Mouse (Mus musculus) midbrain, postnatal 0 days (tissue): ENCODE results near the gene Arrb1. TPM values are rescaled to one million over a fixed set of nuclear protein-coding genes. Genes with fewer than 3 reads are reported as not detected.
A peak's percentile ranks its signal among the peaks of the same experiment; 100 is the strongest.

Experiments
- ATAC-seq: fragments of 200-750 bp; cut with Nextera tagmentation; 2 replicates; pipeline ENCODE4 v1.8.0; 2017; ENCODE audit warnings: moderate number of reproducible peaks, mild to moderate bottlenecking, moderate TSS enrichment, moderate library complexity; ENCODE audit not compliant: low FRiP score
- DNase-seq: peaks from one replicate; pipeline ENCODE4 v3.0.0-alpha.2; 2015; ENCODE audit warnings: low spot score
- H3K27ac ChIP-seq: fragments of 300-500 bp; sonication (generic); 2 replicates; pipeline ENCODE4 v1.5.1; 2014; ENCODE audit warnings: low read depth, mild to moderate bottlenecking, low read length, mixed read lengths
- H3K27me3 ChIP-seq: fragments of 300-500 bp; sonication (generic); 2 replicates; pipeline ENCODE4 v1.6.1; 2014; ENCODE audit warnings: low read length, control low read depth, mixed read lengths; ENCODE audit not compliant: insufficient read depth
- H3K36me3 ChIP-seq: fragments of 300-500 bp; sonication (generic); 2 replicates; pipeline ENCODE4 v1.6.1; 2014; ENCODE audit warnings: low read length, control low read depth, mixed read lengths; ENCODE audit not compliant: insufficient read depth
- H3K4me1 ChIP-seq: fragments of 300-500 bp; sonication (generic); 2 replicates; pipeline ENCODE4 v1.6.1; 2014; ENCODE audit warnings: mild to moderate bottlenecking, control low read depth, antibody characterized with exemption, low read length, mixed read lengths; ENCODE audit not compliant: insufficient read depth
- H3K4me2 ChIP-seq: fragments of 300-500 bp; sonication (generic); 2 replicates; pipeline ENCODE4 v1.6.1; 2014; ENCODE audit warnings: low read depth, mild to moderate bottlenecking, low read length, mixed read lengths; ENCODE audit not compliant: poor library complexity, severe bottlenecking
- H3K4me3 ChIP-seq: fragments of 300-500 bp; sonication (generic); 2 replicates; pipeline ENCODE4 v1.5.1; 2014; ENCODE audit warnings: low read depth, mild to moderate bottlenecking, low read length, moderate library complexity
- H3K9ac ChIP-seq: fragments of 300-500 bp; sonication (generic); replicated peaks from 2 replicates; pipeline ENCODE4 v1.6.1; 2014; ENCODE audit warnings: mild to moderate bottlenecking, low read length, moderate library complexity, mixed read lengths; ENCODE audit not compliant: poor library complexity, severe bottlenecking
- H3K9me3 ChIP-seq: fragments of 300-500 bp; sonication (generic); 2 replicates; pipeline ENCODE4 v1.6.1; 2016; ENCODE audit warnings: low read length, control low read depth
- CTCF ChIP-seq: IDR thresholded peaks from 2 replicates; pipeline ENCODE4 v1.5.1; 2016; ENCODE audit warnings: antibody characterized with exemption, mild to moderate bottlenecking
- WGBS: fragments of 180-500 bp; shearing (Covaris S2); extraction: QIAGEN DNeasy Blood & Tissue Kit; methylation state at CpG from one replicate; pipeline ENCODE4 v1.1.7; 2014; 5-methylcytosine and 5-hydroxymethylcytosine counted together
- polyA plus RNA-seq: library from polyadenylated mRNA; unstranded; fragments of >200 nt; fragmentation: Nextera tagmentation; extraction: Ambion mirVana; gene quantifications from 2 replicates; pipeline ENCODE4 v1.2.1, GENCODE M21; 2015
- total RNA-seq: library from RNA; depleted of rRNA; stranded (reverse); fragments of >200 nt; gene quantifications from 2 replicates; pipeline ENCODE4 v1.2.3, GENCODE M21; 2014

Gene Arrb1
- total and polyA plus RNA-seq, 2 experiments from 2014 or later, result 15.0 to 163 TPM

GRCm38 (mm10) chr7:99598722-99599121, 63.5 kb downstream of the Arrb1 start:
- DNase-seq (no peak), ATAC-seq (no peak)
- no peak overlapping the region for H3K9ac ChIP-seq
- H3K36me3 ChIP-seq, result peaks cover 85% of the 10 kb centered on the region
- H3K27me3 ChIP-seq, result no peaks in the 10 kb centered on the region
- H3K4me2 ChIP-seq, result no peak overlapping the region
- peak; percentile 52 for TF ChIP-seq CTCF
- no peak overlapping the region for H3K4me3 ChIP-seq
- 75% methylated on average over 4 of the region's 4 CpGs for WGBS
- no peaks in the 10 kb centered on the region for H3K4me1 ChIP-seq
- H3K9me3 ChIP-seq, result no peaks in the 10 kb centered on the region
- H3K27ac ChIP-seq, result no peak overlapping the region

- ATAC-seq, result no peak
- H3K27me3 ChIP-seq, result no peaks in the 10 kb centered on the region
- H3K4me1 ChIP-seq, result no peaks in the 10 kb centered on the region
- no peaks in the 10 kb centered on the region for H3K9me3 ChIP-seq
- H3K4me2 ChIP-seq, result no peak overlapping the region
- peaks cover 63% of the 10 kb centered on the region for H3K36me3 ChIP-seq
- H3K9ac ChIP-seq, result no peak overlapping the region
- 80% methylated on average over 8 of the region's 8 CpGs for WGBS
- no peak overlapping the region for H3K27ac ChIP-seq
- DNase-seq, result peak; percentile 69
- no peak for TF ChIP-seq CTCF
- no peak overlapping the region for H3K4me3 ChIP-seq
These were observed 68.8 kb downstream of the Arrb1 start for GRCm38 (mm10) chr7:99603875-99604662.

GRCm38 (mm10) chr7:99605058-99605457, 69.8 kb downstream of the Arrb1 start:
- no peaks in the 10 kb centered on the region for H3K4me1 ChIP-seq
- no peaks in the 10 kb centered on the region for H3K27me3 ChIP-seq
- no peak overlapping the region for H3K4me3 ChIP-seq
- H3K9ac ChIP-seq, result no peak overlapping the region
- peaks cover 57% of the 10 kb centered on the region for H3K36me3 ChIP-seq
- DNase-seq, result no peak
- no peak for ATAC-seq
- 97% methylated on average over 2 of the region's 2 CpGs for WGBS
- no peak overlapping the region for H3K4me2 ChIP-seq
- H3K27ac ChIP-seq, result no peak overlapping the region
- no peak for TF ChIP-seq CTCF
- no peaks in the 10 kb centered on the region for H3K9me3 ChIP-seq

GRCm38 (mm10) chr7:99606303-99606702, 71.0 kb downstream of the Arrb1 start:
- whole genome bisulfite sequencing, result 88% methylated on average over 11 of the region's 11 CpGs
- peaks cover 44% of the 10 kb centered on the region for H3K36me3 ChIP-seq
- no peaks in the 10 kb centered on the region for H3K27me3 ChIP-seq
- TF ChIP-seq CTCF, result no peak
- no peak overlapping the region for H3K4me3 ChIP-seq
- no peak overlapping the region for H3K27ac ChIP-seq
- no peak for DNase-seq
- no peak overlapping the region for H3K4me2 ChIP-seq
- H3K9me3 ChIP-seq, result no peaks in the 10 kb centered on the region
- H3K4me1 ChIP-seq, result no peaks in the 10 kb centered on the region
- no peak overlapping the region for H3K9ac ChIP-seq
- ATAC-seq, result no peak

GRCm38 (mm10) chr7:99606766-99607165, 71.5 kb downstream of the Arrb1 start:
- H3K4me3 ChIP-seq, result no peak overlapping the region
- ATAC-seq, result no peak
- H3K9me3 ChIP-seq, result no peaks in the 10 kb centered on the region
- TF ChIP-seq CTCF, result no peak
- H3K36me3 ChIP-seq, result peaks cover 40% of the 10 kb centered on the region
- no peaks in the 10 kb centered on the region for H3K27me3 ChIP-seq
- 36% methylated on average over 3 of the region's 3 CpGs for WGBS
- no peaks in the 10 kb centered on the region for H3K4me1 ChIP-seq
- no peak for DNase-seq
- H3K4me2 ChIP-seq, result no peak overlapping the region
- no peak overlapping the region for H3K9ac ChIP-seq
- no peak overlapping the region for H3K27ac ChIP-seq

- no peak for TF ChIP-seq CTCF
- H3K4me1 ChIP-seq, result no peaks in the 10 kb centered on the region
- no peak overlapping the region for H3K4me3 ChIP-seq
- DNase-seq (no peak), ATAC-seq (no peak)
- 64% methylated on average over 2 of the region's 2 CpGs for WGBS
- peaks cover 31% of the 10 kb centered on the region for H3K36me3 ChIP-seq
- H3K9me3 ChIP-seq, result no peaks in the 10 kb centered on the region
- no peak overlapping the region for H3K27ac ChIP-seq
- H3K9ac ChIP-seq, result no peak overlapping the region
- no peak overlapping the region for H3K4me2 ChIP-seq
- H3K27me3 ChIP-seq, result no peaks in the 10 kb centered on the region
These were observed 72.4 kb downstream of the Arrb1 start for GRCm38 (mm10) chr7:99607632-99608031.
